Mouse (Mus musculus) embryonic facial prominence, embryonic 14.5 days (tissue): ENCODE data around the gene Triobp. TPM values are rescaled to one million over a fixed set of nuclear protein-coding genes. Genes with fewer than 3 reads are reported as not detected.
A peak's percentile ranks its signal among the peaks of the same experiment; 100 is the strongest.
"Not testable (repeated sequence)": the region's sequence is repeated elsewhere in the genome, so short reads cannot be mapped to it uniquely, and the experiment has no call there.

Source experiments
- ATAC-seq: fragments of 200-750 bp; cut with Nextera tagmentation; 2 replicates; pipeline ENCODE4 v1.8.0; 2017; ENCODE audit warnings: low read depth, moderate number of reproducible peaks, moderate TSS enrichment
- DNase-seq: peaks from one replicate; pipeline ENCODE4 v3.0.0-alpha.2; 2015; ENCODE audit warnings: low spot score
- H3K27ac ChIP-seq: fragments of 300-500 bp; sonication (generic); replicated peaks from 2 replicates; pipeline ENCODE4 v1.5.1; 2014; ENCODE audit warnings: low read depth, mild to moderate bottlenecking, low read length, moderate library complexity
- H3K27me3 ChIP-seq: fragments of 300-500 bp; sonication (generic); replicated peaks from 2 replicates; pipeline ENCODE4 v1.6.1; 2014; ENCODE audit warnings: low read length; ENCODE audit not compliant: control insufficient read depth, insufficient read depth
- H3K36me3 ChIP-seq: fragments of 300-500 bp; sonication (generic); 2 replicates; pipeline ENCODE4 v1.6.1; 2014; ENCODE audit warnings: low read length, mixed read lengths; ENCODE audit not compliant: control insufficient read depth, insufficient read depth
- H3K4me1 ChIP-seq: fragments of 300-500 bp; sonication (generic); 2 replicates; pipeline ENCODE4 v1.6.1; 2014; ENCODE audit warnings: antibody characterized with exemption, low read length; ENCODE audit not compliant: control insufficient read depth, insufficient read depth
- H3K4me2 ChIP-seq: fragments of 300-500 bp; sonication (generic); 2 replicates; pipeline ENCODE4 v1.6.1; 2014; ENCODE audit warnings: low read depth, mild to moderate bottlenecking, low read length, moderate library complexity, mixed read lengths
- H3K4me3 ChIP-seq: fragments of 300-500 bp; sonication (generic); 2 replicates; pipeline ENCODE4 v1.5.1; 2014; ENCODE audit warnings: low read depth, mild to moderate bottlenecking, low read length
- H3K9ac ChIP-seq: fragments of 300-500 bp; sonication (generic); 2 replicates; pipeline ENCODE4 v1.6.1; 2014; ENCODE audit warnings: low read depth, mild to moderate bottlenecking, low read length, moderate library complexity, mixed read lengths
- H3K9me3 ChIP-seq: fragments of 300-500 bp; sonication (generic); 2 replicates; pipeline ENCODE4 v1.6.1; 2016; ENCODE audit warnings: low read length; ENCODE audit not compliant: control insufficient read depth
- WGBS: fragments of 180-500 bp; shearing (Covaris S2); extraction: QIAGEN DNeasy Blood & Tissue Kit; methylation state at CpG from one replicate; pipeline ENCODE4 v1.1.7; 2014; 5-methylcytosine and 5-hydroxymethylcytosine counted together
- polyA plus RNA-seq: library from polyadenylated mRNA; unstranded; fragments of >200 nt; fragmentation: Nextera tagmentation; extraction: Ambion mirVana; gene quantifications from 2 replicates; pipeline ENCODE4 v1.2.1, GENCODE M21; 2014

Gene Triobp
- polyA plus RNA-seq, 1 experiment from 2014 or later, result 46.2 TPM

DNA sequence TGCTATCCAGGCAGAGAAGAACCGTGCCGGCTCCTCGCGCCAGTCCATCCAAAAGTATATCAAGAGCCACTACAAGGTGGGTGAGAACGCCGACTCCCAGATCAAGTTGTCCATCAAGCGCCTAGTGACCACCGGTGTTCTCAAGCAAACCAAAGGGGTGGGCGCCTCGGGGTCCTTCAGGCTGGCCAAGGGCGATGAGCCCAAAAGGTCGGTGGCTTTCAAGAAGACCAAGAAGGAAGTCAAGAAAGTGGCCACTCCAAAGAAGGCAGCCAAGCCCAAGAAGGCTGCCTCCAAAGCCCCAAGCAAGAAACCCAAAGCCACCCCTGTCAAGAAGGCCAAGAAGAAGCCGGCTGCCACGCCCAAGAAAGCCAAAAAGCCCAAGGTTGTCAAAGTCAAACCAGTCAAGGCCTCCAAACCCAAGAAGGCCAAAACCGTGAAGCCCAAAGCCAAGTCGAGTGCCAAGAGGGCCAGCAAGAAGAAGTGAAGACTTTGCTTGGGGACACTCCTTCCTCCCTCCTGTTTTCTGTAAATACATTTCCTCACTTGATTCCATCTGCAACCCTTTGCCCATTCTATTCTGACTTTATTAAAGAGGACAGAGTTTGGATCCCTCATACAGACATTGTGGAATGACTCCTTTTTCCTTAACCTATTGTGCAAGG lies 81.4 kb downstream of the Triobp start:
- peaks cover 20% of the 10 kb centered on the region for H3K4me1 ChIP-seq
- no peak for DNase-seq
- no peaks in the 10 kb centered on the region for H3K9me3 ChIP-seq
- ATAC-seq, result no peak
- H3K9ac ChIP-seq, result peak overlapping the region; percentile 100
- H3K27ac ChIP-seq, result peak overlapping the region; percentile 99
- H3K4me3 ChIP-seq, result peak overlapping the region; percentile 79
- H3K36me3 ChIP-seq, result no peaks in the 10 kb centered on the region
- H3K27me3 ChIP-seq, result no peaks in the 10 kb centered on the region
- peak overlapping the region; percentile 96 for H3K4me2 ChIP-seq
- WGBS, result 22% methylated on average over 16 of the region's 16 CpGs

DNA sequence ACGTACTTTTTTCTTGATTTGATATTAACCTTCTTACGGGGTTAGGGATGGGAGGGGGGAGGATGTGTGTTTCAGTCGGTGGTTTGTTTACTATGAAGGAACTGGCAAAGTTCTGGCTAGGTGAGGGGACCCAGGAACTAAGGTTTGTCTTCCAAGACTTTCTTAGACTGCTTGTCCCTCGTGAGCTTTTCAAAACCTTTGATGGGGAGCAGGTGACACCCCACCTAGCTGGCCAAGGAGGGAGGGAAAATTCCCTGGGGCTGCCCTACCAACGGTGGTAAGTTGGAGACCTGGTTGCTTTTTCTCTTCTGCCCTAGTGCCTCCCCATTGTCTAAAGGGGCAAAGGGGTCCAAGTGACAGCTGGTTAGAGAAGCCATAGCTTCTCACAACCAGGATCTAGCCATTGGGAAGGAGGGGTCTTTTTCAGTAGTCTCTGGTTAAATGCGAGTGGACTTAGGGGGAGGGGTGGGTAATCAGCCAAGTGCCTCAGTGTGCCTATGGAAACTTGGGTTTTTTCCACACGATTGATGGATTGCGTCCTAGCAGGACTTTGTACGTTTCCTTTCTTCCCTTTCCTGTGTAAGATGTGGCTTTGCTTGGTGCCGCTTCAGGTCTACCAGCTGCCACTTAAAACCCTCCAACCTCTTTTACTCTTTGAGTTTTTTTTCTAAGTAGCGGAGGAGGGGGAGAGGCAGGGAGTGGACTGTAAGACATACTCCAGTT lies 82.2 kb downstream of the Triobp start:
- Histone ChIP-seq H3K9me3 (no peaks in the 10 kb centered on the region), H3K27me3 (no peaks in the 10 kb centered on the region), H3K4me3 (peak overlapping the region; percentile 79), H3K9ac (peak overlapping the region; percentile 100), H3K36me3 (0 out of 2 replicates have a peak, but pooled peaks cover 3% of the 10 kb centered on the region), H3K27ac (peak overlapping the region; percentile 99), H3K4me1 (peaks cover 20% of the 10 kb centered on the region), H3K4me2 (peak overlapping the region; percentile 96)
- ATAC-seq, result no peak
- DNase-seq, result peak; percentile 31
- 9% methylated on average over 11 of the region's 11 CpGs for WGBS

DNA sequence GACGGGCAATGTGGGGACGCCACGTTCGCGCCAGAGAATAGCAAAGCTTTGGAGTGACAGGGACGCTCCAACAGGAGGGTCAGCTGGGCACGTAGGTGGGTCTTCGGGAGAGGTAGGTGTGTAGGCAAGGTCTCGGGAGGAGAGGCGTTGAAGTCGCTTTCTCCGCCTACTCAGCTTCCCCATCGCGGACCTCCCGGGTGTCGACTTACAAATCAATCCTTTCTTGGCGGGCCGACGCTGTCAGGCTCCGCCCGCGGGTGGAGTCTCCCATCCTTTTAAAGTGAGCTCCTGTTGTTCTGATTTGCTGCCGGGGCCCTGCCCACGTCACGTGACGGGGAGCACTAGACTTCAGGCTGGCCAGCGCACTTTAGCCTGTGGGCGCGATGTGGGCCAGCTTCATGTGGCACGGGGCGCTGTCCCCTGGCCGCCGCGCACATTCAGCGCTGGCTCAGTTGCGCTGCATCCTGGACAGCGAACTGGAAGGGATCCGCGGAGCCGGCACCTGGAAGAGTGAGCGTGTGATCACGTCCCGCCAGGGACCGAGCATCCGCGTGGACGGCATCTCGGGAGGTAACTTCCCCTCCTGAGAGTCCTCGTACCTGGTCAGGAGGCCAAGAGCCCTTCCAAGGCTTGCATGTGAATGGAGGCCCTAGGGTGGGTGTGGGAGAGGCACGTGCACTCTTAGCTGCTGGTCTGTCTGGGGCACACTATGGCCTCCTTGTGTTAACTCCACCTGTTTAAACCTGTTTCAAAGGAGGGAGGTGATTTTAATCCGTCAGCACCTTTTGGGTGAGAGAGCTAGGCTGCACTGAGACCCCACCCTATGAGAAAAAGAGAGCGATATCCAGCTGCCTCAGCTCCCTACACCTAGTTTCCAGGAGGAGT lies 83.3 kb downstream of the Triobp start:
- 2% methylated on average over 36 of the region's 52 CpGs for WGBS
- peak; percentile 88 for ATAC-seq
- Histone ChIP-seq H3K4me1 (peaks cover 17% of the 10 kb centered on the region), H3K9me3 (no peaks in the 10 kb centered on the region), H3K27me3 (no peaks in the 10 kb centered on the region), H3K27ac (peak overlapping the region; percentile 64), H3K9ac (peak overlapping the region; percentile 100), H3K36me3 (peaks cover 14% of the 10 kb centered on the region; the same call in 1 of the 2 replicates), H3K4me2 (peak overlapping the region; percentile 96), H3K4me3 (peak overlapping the region; percentile 79)
- DNase-seq, result peak; percentile 99

DNA sequence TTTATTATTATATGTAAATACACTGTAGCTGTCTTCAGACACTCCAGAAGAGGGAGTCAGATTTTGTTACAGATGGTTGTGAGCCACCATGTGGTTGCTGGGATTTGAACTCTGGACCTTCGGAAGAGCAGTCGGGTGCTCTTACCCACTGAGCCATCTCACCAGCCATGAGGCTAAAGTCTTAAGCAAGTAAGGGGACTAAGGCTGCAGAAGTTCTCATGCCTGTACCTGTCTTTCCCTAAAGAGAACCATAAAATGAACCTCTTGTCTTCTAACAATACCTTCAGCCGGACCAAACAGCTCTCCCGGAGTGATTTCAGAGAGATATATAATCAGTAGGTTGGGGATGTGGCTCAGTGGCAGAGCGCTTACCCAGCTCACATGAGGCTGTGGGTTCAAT lies 84.4 kb downstream of the Triobp start:
- H3K27ac ChIP-seq, H3K4me2 ChIP-seq, H3K9me3 ChIP-seq, H3K4me3 ChIP-seq, ATAC-seq, H3K4me1 ChIP-seq, H3K9ac ChIP-seq, DNase-seq, H3K27me3 ChIP-seq: not testable (repeated sequence)
- 86% methylated on average over 5 of the region's 5 CpGs for WGBS
- peaks cover 25% of the 10 kb centered on the region for H3K36me3 ChIP-seq

DNA sequence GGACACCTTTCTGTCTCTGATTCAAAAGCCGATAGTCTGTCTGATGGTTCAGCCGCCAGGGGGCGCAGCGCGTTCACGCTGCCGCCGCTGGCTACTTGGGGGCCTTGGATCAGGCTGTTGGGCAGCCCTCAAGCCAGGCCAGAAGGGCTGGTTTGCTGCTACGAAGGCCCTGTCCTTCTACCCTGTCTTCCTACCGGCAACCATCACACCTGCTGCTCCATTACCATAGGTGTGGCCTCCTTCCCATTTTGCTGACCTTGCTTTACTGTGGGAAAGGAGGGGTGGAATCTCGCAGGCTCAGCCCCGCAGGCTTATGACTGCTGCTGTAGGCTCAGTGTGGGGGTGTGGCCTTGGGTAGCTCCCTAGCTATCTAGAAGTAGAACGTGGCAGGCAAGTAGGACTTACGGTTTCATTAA lies 90.4 kb downstream of the Triobp start:
- WGBS, result 9% methylated on average over 14 of the region's 14 CpGs
- DNase-seq (peak; percentile 69), ATAC-seq (no peak)
- Histone ChIP-seq H3K27me3 (peaks cover 28% of the 10 kb centered on the region), H3K9ac (no peak overlapping the region), H3K9me3 (no peaks in the 10 kb centered on the region), H3K27ac (0 out of 2 replicates have a peak overlapping the region, but pooled peaks have one; percentile 0), H3K36me3 (peaks cover 32% of the 10 kb centered on the region), H3K4me1 (peaks cover 11% of the 10 kb centered on the region; the same call in 1 of the 2 replicates), H3K4me2 (peak overlapping the region; percentile 1; the same call in 1 of the 2 replicates), H3K4me3 (no peak overlapping the region)

DNA sequence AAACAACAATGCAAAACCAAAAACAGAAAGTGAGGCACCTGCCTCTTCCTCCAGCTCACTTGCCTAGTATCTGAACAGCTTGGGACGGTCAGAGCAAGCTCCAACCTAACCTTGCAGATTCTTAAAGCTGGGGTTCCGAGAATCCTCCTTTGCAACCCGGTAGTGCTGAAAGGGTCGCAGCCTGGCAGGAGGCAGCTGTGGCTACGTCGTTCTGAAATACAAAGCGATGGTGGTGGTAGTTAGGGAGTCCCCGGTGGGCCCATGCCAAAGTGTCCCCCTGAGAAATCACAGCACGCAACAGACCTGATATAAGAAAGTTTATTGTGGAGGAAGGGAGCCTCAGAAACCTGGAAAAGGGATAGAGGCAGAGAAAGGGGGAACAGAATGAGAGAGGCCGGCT lies 90.8 kb downstream of the Triobp start:
- ATAC-seq, result no peak
- H3K4me1 ChIP-seq, result peaks cover 11% of the 10 kb centered on the region; the same call in 1 of the 2 replicates
- H3K36me3 ChIP-seq, result peaks cover 32% of the 10 kb centered on the region
- no peak overlapping the region for H3K4me2 ChIP-seq
- WGBS, result 71% methylated on average over 10 of the region's 10 CpGs
- H3K27me3 ChIP-seq, result peaks cover 32% of the 10 kb centered on the region
- no peak overlapping the region for H3K9ac ChIP-seq
- no peaks in the 10 kb centered on the region for H3K9me3 ChIP-seq
- no peak for DNase-seq
- no peak overlapping the region for H3K4me3 ChIP-seq
- 0 out of 2 replicates have a peak overlapping the region, but pooled peaks have one; percentile 0 for H3K27ac ChIP-seq

DNA sequence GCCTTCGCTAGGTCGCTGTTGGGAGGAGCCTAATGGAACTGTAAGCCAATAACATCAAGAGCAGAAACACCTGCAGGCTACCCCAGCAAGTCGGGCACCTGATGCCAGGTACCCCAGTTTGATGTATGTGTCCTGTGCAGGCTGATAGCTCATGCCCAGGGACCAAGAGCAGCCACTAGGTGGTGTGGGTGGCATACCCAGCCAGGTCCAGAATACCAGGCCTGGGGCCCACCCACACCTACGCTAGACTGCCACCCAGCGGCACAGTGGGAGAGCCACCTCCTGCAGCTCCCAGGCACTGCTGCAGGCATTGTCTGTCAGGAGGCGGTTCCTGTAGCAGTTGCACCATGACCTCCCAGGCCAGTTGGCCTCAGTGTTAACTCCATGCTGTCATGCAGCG lies 91.3 kb downstream of the Triobp start:
- peak; percentile 84 for DNase-seq
- Histone ChIP-seq H3K9me3 (no peaks in the 10 kb centered on the region), H3K9ac (no peak overlapping the region), H3K36me3 (peaks cover 32% of the 10 kb centered on the region), H3K27ac (no peak overlapping the region), H3K4me3 (no peak overlapping the region), H3K4me2 (no peak overlapping the region), H3K4me1 (peaks cover 11% of the 10 kb centered on the region; the same call in 1 of the 2 replicates), H3K27me3 (peaks cover 37% of the 10 kb centered on the region)
- 18% methylated on average over 7 of the region's 7 CpGs for WGBS
- peak; percentile 64 for ATAC-seq
